Mouse (Mus musculus): ENCODE results near the gene Atp11a.

DNA sequence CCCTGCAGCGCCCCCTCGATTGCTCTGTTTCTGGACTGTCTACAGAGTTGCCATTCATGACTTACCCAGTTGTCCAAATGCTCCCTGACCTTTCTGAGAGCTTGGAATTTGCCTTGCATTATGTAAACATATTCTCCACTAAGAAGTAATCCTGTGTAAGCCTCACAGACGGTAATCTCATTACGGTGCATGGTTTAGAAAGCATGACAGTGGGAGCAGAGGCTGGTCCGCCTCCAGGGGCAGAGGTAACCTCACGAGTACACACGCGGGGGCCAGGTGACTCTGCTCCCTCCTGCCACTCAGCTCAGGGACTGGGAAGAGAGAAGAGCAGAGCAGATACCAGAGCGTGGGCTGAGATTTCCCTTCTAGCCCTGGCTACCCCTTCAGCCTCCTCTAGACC lies 37.7 kb upstream of the Atp11a start:
- no peak for TF ChIP-seq CTCF (IDR thresholded peaks at IDR 0.05; ENCODE audit: low read depth, low read length)
- no peak for TF ChIP-seq POLR2A (IDR thresholded peaks at IDR 0.05; ENCODE audit: borderline replicate concordance, low read depth, low read length)
